Mouse (Mus musculus): Measurements from ENCODE around the gene Rita1.

The Rita1 gene

GRCm38 (mm10) chr5:120612442-120612821, at the start of gene Rita1, which contains the start of gene Ddx54:
Rita1 (minus strand) TSS chr5:120612589.
Ddx54 (plus strand) TSS chr5:120612739.
- peak; percentile 96 for DNase-seq (ENCODE audit: low read depth, low spot score)

DNA sequence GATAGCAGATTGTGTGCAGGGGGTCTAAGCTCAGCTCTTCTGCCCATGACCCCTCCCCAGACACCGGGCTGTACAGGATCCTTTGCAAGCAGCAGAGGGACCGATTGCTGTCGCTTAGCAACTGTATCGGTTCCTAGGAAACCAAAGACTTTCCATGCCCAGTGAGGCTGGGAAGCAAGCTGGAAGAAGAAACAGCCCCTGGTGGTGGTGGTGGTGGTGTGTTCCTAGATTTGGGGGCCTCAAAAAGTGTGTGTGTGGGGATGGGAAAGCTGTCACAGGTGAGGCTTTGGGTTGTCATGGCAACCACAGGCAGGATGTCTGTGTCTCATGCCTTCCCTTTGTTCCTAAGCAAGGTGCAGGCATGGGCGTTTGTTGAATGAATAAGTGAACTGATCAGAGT, 48.4 kb upstream of the Rita1 start:
- DNase-seq (ENCODE audit: low read depth, low spot score) = no peak

DNA sequence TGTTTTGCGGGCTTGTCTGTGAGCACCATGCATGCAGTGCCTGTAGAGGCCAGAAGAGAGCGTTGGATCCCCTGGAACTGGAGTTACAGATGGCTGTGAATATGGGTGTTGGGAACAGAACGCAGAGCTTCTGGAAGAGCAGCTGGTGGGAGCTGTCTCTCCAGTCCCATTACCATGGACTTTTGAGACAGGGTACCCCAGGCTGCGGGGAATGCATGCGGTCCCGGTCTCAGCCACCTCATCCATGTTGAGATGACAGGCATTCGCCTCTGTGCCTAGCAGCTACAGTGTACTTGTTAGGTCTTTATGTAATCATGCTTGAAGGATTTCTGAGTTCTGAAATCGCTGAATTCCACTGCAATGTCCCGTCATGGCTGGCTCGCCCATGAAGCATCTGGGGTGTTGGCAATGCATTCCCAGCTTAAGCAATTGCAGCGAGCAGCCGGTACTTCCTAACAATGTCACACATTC, 43.9 kb upstream of the Rita1 start:
- no peak for DNase-seq (ENCODE audit: low read depth, low spot score)

DNA sequence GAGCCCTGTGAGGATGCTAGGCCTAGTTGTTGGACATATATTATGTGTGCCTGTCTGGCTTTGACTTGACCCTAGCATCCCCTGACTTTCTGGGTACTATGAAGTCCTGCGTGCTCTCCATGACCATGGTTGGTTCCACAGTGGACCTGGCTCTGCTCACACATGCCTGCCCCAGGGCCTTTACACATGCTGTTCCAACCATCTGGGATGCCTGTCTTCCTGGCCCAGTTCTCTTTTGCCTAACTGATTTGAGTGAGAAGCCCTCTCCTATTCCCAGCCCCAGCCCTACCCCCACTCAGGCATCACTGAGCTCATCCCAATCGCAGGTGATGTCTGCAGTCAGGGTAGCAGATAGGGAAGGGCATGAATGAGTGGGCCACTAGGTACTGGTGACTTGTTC, 41.5 kb upstream of the Rita1 start:
- DNase-seq (ENCODE audit: low read depth, low spot score) = no peak

GRCm38 (mm10) chr5:120652915-120653701, 40.7 kb upstream of the Rita1 start:
- no peak for DNase-seq (ENCODE audit: low read depth, low spot score)

DNA sequence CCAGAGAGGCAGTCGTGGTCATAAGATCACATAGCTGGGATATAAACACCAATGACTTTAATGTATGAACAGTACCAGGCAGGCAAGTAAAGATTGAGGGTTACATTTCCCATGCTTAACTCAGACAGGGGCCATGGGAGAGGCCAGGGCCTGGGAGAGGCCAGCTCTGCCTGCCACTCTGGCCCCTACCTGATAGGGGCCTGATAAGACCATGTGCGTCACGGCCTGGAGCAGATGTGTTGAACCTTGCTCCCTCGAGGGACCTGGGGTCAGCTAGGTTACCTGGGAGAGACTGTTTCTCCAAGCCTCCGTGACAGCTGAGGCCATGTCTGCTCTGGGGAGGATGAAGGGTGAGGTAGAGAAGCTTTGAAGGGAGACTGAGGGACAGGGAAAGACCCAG, 38.8 kb upstream of the Rita1 start:
- DNase-seq (ENCODE audit: low read depth, low spot score) = no peak

- no peak for DNase-seq (ENCODE audit: low read depth, low spot score)
These were observed 37.5 kb upstream of the Rita1 start for GRCm38 (mm10) chr5:120649938-120650337.

- no peak for DNase-seq (ENCODE audit: low read depth, low spot score)
These were observed 37.1 kb upstream of the Rita1 start for GRCm38 (mm10) chr5:120649374-120649933.

- peak; percentile 38 for DNase-seq (ENCODE audit: low read depth, low spot score)
These were observed 36.4 kb upstream of the Rita1 start, which contains the start of gene Rasal1 for GRCm38 (mm10) chr5:120648569-120649373. Rasal1 (plus strand) TSS chr5:120648812.

- DNase-seq (ENCODE audit: low read depth, low spot score) = no peak
These were observed 35.6 kb upstream of the Rita1 start for GRCm38 (mm10) chr5:120647814-120648491.

DNA sequence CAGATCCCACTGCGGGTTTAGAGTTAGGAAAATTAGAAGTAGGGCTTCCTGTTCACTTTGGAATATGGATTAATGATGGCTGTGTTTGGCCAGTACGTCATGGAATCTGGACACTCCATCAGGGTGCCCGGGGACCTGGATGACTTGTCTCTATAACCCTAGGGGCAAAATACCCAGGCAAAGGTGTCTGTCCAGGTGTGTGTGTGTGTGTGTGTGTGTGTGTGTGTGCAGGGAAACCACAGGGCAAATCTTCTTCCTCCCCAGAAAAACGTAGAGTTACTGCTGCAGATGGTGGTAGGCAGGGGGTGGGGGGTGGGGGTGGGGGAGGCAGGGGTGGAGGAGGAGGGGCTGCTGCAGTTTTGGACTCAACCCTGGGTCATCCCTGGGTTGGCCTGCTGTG, 35.0 kb upstream of the Rita1 start:
- no peak for DNase-seq (ENCODE audit: low read depth, low spot score)

DNA sequence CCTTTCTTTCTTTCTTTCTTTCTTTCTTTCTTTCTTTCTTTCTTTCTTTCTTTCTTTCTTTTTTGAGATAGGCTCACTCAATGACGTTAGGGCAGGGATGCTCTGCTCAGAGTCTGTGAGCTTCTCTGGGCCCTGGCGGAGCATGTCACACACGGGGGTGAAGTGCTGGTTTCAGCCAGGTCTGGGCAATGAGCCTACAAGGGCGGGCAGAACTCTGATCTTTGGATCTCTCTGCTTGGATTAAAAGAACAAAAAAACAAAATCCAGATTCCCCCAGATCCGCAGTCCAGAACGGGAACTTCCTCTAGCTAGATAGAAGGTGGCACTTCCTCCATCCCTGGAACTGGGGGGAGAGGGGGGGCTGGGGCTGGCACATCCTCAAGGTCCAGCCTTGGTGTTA, 33.5 kb upstream of the Rita1 start:
- no peak for DNase-seq (ENCODE audit: low read depth, low spot score)

GRCm38 (mm10) chr5:120644227-120644626, 31.8 kb upstream of the Rita1 start:
- DNase-seq (ENCODE audit: low read depth, low spot score) = no peak

- DNase-seq (ENCODE audit: low read depth, low spot score) = no peak
These were observed 31.1 kb upstream of the Rita1 start for GRCm38 (mm10) chr5:120643365-120644085.

DNA sequence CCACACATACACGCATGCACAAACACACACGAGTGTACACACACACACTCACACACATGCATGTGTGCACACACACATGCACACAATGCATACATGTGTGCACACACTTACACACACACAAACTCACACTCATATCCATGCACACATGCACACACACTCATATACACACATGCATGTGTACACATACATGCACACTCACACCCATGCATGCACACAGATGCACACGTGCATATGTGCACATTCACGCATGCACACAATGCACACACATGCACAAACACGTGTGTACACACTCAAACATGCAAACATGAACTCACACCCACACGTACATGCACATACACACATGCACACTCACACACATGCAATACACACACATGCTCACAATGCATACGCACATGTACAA, 27.7 kb upstream of the Rita1 start:
- DNase-seq (ENCODE audit: low read depth, low spot score) = no peak

DNA sequence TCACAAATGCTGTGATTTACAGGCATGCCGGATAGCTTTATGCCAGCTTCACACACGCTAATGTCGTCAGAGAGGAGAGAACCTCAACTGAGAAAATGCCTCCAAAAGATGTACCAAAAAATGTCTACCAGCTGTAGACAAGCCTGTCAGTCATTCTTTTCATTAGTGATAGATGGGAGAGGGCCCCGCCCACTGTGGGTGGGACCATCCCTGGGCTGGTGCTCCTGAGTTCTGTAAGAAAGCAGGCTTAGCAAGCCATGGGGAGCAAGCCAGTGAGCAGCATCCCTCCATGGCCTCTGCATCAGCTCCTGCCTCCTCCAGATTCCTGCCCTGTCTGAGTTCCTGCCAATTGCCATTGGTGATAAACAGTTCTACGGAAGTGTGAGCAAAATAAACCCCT, 23.2 kb upstream of the Rita1 start:
- no peak for DNase-seq (ENCODE audit: low read depth, low spot score)

DNA sequence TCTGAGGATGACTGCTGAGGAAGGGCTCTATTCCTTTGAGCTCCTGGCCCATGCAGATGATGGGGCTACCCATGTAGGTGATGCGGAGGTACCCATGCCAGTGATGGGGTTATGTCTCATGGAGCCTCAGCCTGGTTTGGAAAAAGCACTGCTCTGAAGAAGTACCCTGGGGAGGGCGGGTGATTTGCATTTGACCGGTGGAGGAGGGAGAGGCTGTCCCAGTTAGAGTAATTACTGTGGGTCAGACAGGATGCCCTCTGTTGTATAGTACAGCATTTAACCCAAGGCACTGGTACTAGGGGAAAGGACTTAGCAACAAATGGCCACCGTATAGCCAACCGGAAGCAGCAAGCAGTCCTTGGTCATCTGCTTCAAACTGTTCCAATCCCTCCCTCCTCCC, 22.5 kb upstream of the Rita1 start:
- DNase-seq (ENCODE audit: low read depth, low spot score) = no peak

DNA sequence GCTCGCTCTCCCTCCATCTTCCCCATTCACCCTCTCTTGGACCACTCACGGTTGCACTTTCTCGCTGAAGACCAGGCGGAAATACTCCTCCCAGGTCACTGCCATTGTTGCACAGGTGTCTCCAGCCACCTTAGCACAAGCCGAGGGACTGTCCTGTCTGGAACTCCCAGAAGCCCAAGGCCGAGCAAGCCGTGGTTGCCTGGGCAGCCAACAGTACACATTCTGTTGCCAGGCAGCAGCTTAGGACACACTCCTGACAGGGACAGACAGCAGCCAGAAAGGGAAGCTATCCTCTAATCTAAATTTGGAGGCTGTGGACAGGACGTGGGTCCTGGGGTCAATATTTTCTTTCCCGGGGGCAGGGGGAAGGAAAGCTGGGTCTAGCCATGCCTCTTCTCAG, 21.7 kb upstream of the Rita1 start, which contains the start of gene Cfap73:
Gene Cfap73 (minus strand): TSS at position 105 of the 400 bp plus-strand sequence.
- no peak for DNase-seq (ENCODE audit: low read depth, low spot score)

DNA sequence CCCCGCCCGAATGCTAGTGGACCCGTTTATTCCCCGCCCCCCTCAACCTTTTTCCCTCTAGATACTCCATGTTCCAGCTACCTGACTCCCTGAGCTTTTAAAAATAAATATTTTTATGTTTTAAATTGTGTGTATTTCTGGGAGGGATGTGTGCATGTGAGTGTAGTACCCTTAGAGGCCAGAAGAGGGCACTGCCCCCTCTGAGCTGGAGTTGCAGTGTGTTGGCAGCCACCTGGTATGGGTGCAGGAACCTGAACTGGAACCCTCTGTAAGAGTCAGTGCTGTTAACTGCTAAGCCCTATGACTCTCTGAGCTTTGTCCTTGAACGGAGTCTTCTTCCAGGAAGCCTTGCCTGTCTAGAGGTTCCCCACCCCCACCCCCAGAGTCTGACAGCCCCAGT, 19.5 kb upstream of the Rita1 start:
- DNase-seq (ENCODE audit: low read depth, low spot score) = no peak

DNA sequence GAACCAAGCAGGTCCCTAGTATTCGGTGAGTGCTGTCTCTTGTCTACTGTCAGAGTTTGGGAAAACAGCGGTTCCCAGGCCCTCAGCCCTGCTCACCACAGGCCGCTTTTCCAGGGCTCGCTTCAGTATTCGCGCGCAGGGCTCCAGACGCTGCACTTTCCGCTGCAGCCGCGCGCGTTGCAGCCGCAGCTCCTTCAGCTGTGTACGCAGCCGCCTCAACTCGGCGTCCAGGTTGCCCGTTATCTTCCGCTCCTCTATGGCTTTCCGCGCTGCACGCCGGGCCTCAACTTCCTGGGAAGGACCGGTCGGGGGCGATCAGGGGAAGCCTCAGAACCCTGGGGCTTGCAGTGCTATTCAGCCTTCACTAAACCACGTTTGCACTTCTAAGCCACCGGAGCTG, 18.7 kb upstream of the Rita1 start:
- DNase-seq (ENCODE audit: low read depth, low spot score) = no peak

- peak; percentile 32 for DNase-seq (ENCODE audit: low read depth, low spot score)
These were observed 16.2 kb upstream of the Rita1 start for GRCm38 (mm10) chr5:120628624-120629023.

All from mesoderm, embryonic 11.5 days (tissue).